Mouse (Mus musculus): ENCODE data around the gene Catip. TPM values are rescaled to one million over a fixed set of nuclear protein-coding genes. Genes with fewer than 3 reads are reported as not detected.

Catip gene
- polyA plus RNA-seq, 1 experiment from 2014 or later: 0.33 TPM

DNA sequence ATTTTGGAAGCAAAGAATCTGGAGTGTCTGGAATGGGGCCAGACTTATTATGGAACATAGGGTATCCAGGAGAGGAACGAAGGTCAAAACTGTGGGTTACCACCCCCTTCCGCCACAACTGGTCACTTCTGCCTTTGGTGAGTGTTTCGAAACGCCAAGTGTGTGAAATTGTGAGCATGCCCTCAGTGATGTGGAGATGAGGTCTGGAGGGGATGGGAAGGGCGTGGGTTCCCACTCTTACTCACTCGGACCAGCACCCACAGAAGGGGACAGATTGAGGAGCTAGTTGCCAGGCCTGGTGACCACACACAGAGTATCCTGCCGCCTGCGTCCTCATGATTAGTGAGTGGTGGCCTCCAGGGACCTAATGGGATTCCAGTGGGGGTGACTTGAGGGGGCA, 13.1 kb downstream of the Catip start, which contains the start of gene Slc11a1:
Gene Slc11a1 (plus strand): TSS at position 216 of the 400 bp plus-strand sequence.
- no peak for ATAC-seq
- TF ChIP-seq CTCF (IDR thresholded peaks at IDR 0.05; ENCODE audit: low read depth): no peak
- H3K9me3 ChIP-seq (ENCODE audit: control insufficient read depth): no peaks in the 10 kb centered on the region
- H3K9ac ChIP-seq (ENCODE audit: low read depth, low read length): no peak within 1 kb of the TSS
- H3K27me3 ChIP-seq (replicated peaks; ENCODE audit: control insufficient read depth, insufficient read depth, low read length): no peaks in the 10 kb centered on the region
- whole genome bisulfite sequencing: 80% methylated on average over 8 of the region's 8 CpGs
- H3K4me1 ChIP-seq (replicated peaks; ENCODE audit: control insufficient read depth, insufficient read depth, low read length): no peaks in the 10 kb centered on the region
- H3K4me2 ChIP-seq (replicated peaks; ENCODE audit: low read depth): no peak within 1 kb of the TSS
- no peak within 1 kb of the TSS for H3K27ac ChIP-seq (ENCODE audit: low read depth, low read length)
- no peaks in the 10 kb centered on the region for H3K36me3 ChIP-seq (ENCODE audit: control insufficient read depth, insufficient read depth)
- no peak within 1 kb of the TSS for H3K4me3 ChIP-seq (ENCODE audit: low read depth, low read length)

DNA sequence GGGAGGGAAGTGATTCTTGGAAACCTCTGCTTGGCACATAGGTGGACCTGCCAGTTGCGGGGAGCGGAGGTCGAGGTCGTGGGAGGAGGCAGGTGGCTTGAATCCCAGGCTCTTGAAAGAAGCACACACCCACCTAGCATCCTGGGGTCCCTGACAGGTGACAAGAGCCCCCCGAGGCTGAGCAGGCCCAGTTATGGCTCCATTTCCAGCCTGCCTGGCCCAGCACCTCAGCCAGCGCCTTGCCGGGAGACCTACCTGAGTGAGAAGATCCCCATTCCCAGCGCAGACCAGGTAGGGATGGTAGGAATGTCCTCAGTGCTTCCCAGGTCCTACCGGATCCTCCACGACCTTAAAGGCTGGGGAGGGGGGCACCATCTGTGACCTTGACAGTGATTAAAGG, 13.7 kb downstream of the Catip start:
- 75% methylated on average over 10 of the region's 10 CpGs for WGBS
- Histone ChIP-seq H3K4me3 (ENCODE audit: low read depth, low read length) (no peak overlapping the region), H3K27ac (ENCODE audit: low read depth, low read length) (no peak overlapping the region), H3K9ac (ENCODE audit: low read depth, low read length) (no peak overlapping the region), H3K9me3 (ENCODE audit: control insufficient read depth) (no peaks in the 10 kb centered on the region), H3K27me3 (replicated peaks; ENCODE audit: control insufficient read depth, insufficient read depth, low read length) (no peaks in the 10 kb centered on the region), H3K4me2 (replicated peaks; ENCODE audit: low read depth) (no peak overlapping the region), H3K4me1 (replicated peaks; ENCODE audit: control insufficient read depth, insufficient read depth, low read length) (no peaks in the 10 kb centered on the region), H3K36me3 (ENCODE audit: control insufficient read depth, insufficient read depth) (no peaks in the 10 kb centered on the region)
- no peak for ATAC-seq
- TF ChIP-seq CTCF (IDR thresholded peaks at IDR 0.05; ENCODE audit: low read depth): no peak

DNA sequence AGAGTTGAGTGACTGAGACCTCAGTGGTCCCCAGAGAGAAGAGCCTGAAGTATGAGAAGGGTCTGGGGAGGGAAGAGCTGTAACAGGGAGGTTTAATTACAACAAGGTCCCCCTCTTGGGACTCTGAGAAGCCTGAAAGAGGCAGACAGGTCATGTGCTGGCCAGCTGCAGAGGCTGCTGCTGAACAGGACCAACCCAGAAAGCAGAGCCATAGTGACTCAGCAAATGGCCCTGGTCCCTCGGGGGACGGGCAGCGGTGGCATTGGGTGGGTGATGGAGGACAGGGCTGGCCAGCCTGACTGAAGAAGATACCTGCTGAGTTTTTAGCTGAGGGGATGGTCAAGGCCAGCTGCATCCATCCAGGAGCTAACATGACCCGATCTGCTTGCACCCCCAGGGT, 14.5 kb downstream of the Catip start:
- Histone ChIP-seq H3K9me3 (ENCODE audit: control insufficient read depth) (no peaks in the 10 kb centered on the region), H3K27me3 (replicated peaks; ENCODE audit: control insufficient read depth, insufficient read depth, low read length) (no peaks in the 10 kb centered on the region), H3K9ac (ENCODE audit: low read depth, low read length) (no peak overlapping the region), H3K27ac (ENCODE audit: low read depth, low read length) (no peak overlapping the region), H3K36me3 (ENCODE audit: control insufficient read depth, insufficient read depth) (no peaks in the 10 kb centered on the region), H3K4me1 (replicated peaks; ENCODE audit: control insufficient read depth, insufficient read depth, low read length) (no peaks in the 10 kb centered on the region), H3K4me2 (replicated peaks; ENCODE audit: low read depth) (no peak overlapping the region), H3K4me3 (ENCODE audit: low read depth, low read length) (no peak overlapping the region)
- WGBS: 79% methylated on average over 4 of the region's 4 CpGs
- no peak for TF ChIP-seq CTCF (IDR thresholded peaks at IDR 0.05; ENCODE audit: low read depth)
- ATAC-seq: no peak

DNA sequence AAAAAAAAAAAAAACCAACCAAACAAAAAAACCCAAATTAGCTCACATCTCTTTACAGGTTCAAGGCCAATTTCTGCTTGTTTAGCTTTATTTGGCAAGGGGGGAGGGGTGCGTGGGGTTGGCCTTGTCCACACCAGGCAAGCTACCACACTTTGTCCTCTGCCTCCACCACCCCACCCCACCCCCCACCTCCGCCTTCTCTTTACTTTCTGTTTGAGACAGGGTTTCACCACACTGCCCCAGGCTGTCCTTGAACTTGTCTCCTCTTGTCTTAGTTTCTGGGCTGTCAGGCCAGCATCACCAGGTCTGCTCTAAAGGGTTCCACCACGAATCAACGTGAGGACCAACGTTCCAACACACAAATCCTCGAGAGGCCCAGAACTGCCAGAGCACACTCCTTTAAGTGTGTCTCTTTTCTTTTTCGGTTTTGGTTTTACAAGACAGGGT, 17.2 kb downstream of the Catip start:
- no peak for TF ChIP-seq CTCF (IDR thresholded peaks at IDR 0.05; ENCODE audit: low read depth)
- Histone ChIP-seq H3K27me3 (replicated peaks; ENCODE audit: control insufficient read depth, insufficient read depth, low read length) (no peaks in the 10 kb centered on the region), H3K36me3 (ENCODE audit: control insufficient read depth, insufficient read depth) (no peaks in the 10 kb centered on the region), H3K27ac (ENCODE audit: low read depth, low read length) (no peak overlapping the region), H3K4me3 (ENCODE audit: low read depth, low read length) (no peak overlapping the region), H3K9ac (ENCODE audit: low read depth, low read length) (no peak overlapping the region), H3K9me3 (ENCODE audit: control insufficient read depth) (no peaks in the 10 kb centered on the region), H3K4me1 (replicated peaks; ENCODE audit: control insufficient read depth, insufficient read depth, low read length) (no peaks in the 10 kb centered on the region), H3K4me2 (replicated peaks; ENCODE audit: low read depth) (no peak overlapping the region)
- no peak for ATAC-seq
- WGBS: 76% methylated on average over 7 of the region's 7 CpGs

DNA sequence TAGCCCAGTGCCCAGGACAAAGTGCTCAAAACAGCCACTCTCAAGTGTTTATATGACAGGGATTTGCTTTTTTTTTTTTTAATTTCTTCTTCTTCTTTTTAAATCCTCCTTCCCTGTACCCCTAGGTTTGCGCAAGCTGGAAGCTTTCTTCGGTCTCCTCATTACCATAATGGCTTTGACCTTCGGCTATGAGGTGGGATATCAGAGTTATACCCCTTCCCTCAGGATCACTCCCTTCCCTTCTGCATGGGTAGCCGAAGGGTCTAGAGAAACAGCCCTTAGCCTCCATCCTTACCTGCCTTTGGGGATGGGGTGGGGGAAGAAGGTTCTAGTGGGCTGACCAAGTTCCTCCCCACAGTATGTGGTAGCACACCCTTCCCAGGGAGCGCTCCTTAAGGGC, 18.6 kb downstream of the Catip start:
- Histone ChIP-seq H3K27ac (ENCODE audit: low read depth, low read length) (no peak overlapping the region), H3K4me2 (replicated peaks; ENCODE audit: low read depth) (no peak overlapping the region), H3K36me3 (ENCODE audit: control insufficient read depth, insufficient read depth) (no peaks in the 10 kb centered on the region; the same call in 1 of the 2 replicates), H3K9ac (ENCODE audit: low read depth, low read length) (no peak overlapping the region), H3K27me3 (replicated peaks; ENCODE audit: control insufficient read depth, insufficient read depth, low read length) (no peaks in the 10 kb centered on the region), H3K4me1 (replicated peaks; ENCODE audit: control insufficient read depth, insufficient read depth, low read length) (no peaks in the 10 kb centered on the region), H3K9me3 (ENCODE audit: control insufficient read depth) (no peaks in the 10 kb centered on the region), H3K4me3 (ENCODE audit: low read depth, low read length) (no peak overlapping the region)
- 82% methylated on average over 5 of the region's 5 CpGs for WGBS
- no peak for TF ChIP-seq CTCF (IDR thresholded peaks at IDR 0.05; ENCODE audit: low read depth)
- ATAC-seq: no peak

DNA sequence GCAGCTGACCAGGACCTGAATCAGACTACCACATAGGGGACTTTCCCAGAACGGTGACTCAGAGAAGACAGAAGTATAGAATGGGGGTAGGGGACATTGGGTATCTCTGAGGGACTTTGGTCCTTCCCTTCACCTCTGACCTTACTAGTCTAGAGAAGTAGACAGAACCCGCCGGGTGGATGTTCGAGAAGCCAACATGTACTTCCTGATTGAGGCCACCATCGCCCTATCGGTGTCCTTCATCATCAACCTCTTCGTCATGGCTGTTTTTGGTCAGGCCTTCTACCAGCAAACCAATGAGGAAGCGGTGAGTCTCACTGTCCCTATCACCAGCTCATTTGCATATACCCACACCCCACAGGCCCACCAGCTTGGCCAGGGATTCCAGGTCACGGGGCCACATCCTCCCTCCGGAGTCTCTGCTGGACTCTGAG, 19.7 kb downstream of the Catip start:
- Histone ChIP-seq H3K36me3 (ENCODE audit: control insufficient read depth, insufficient read depth) (no peaks in the 10 kb centered on the region; the same call in 1 of the 2 replicates), H3K9me3 (ENCODE audit: control insufficient read depth) (no peaks in the 10 kb centered on the region), H3K9ac (ENCODE audit: low read depth, low read length) (no peak overlapping the region), H3K4me1 (replicated peaks; ENCODE audit: control insufficient read depth, insufficient read depth, low read length) (no peaks in the 10 kb centered on the region), H3K4me2 (replicated peaks; ENCODE audit: low read depth) (no peak overlapping the region), H3K27me3 (replicated peaks; ENCODE audit: control insufficient read depth, insufficient read depth, low read length) (no peaks in the 10 kb centered on the region), H3K4me3 (ENCODE audit: low read depth, low read length) (no peak overlapping the region), H3K27ac (ENCODE audit: low read depth, low read length) (no peak overlapping the region)
- TF ChIP-seq CTCF (IDR thresholded peaks at IDR 0.05; ENCODE audit: low read depth): no peak
- whole genome bisulfite sequencing: 80% methylated on average over 10 of the region's 10 CpGs
- ATAC-seq: no peak

DNA sequence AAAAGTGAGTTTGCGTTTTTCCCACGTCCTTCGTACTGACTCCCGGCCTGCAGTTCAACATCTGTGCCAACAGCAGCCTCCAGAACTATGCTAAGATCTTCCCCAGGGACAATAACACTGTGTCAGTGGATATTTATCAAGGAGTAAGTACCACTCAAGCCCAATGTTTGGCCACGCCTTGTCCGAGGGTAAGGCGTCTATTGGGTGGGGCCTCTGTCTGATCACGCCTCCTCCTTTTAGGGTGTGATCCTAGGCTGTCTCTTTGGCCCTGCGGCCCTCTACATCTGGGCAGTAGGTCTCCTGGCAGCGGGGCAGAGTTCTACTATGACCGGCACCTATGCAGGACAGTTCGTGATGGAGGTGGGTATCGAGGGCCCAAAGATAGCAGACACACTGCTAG, 21.5 kb downstream of the Catip start:
- WGBS: 63% methylated on average over 13 of the region's 13 CpGs
- Histone ChIP-seq H3K27me3 (replicated peaks; ENCODE audit: control insufficient read depth, insufficient read depth, low read length) (no peaks in the 10 kb centered on the region), H3K36me3 (ENCODE audit: control insufficient read depth, insufficient read depth) (no peaks in the 10 kb centered on the region; the same call in 1 of the 2 replicates), H3K9ac (ENCODE audit: low read depth, low read length) (no peak overlapping the region), H3K4me3 (ENCODE audit: low read depth, low read length) (no peak overlapping the region), H3K4me1 (replicated peaks; ENCODE audit: control insufficient read depth, insufficient read depth, low read length) (no peaks in the 10 kb centered on the region), H3K4me2 (replicated peaks; ENCODE audit: low read depth) (no peak overlapping the region), H3K9me3 (ENCODE audit: control insufficient read depth) (no peaks in the 10 kb centered on the region), H3K27ac (ENCODE audit: low read depth, low read length) (no peak overlapping the region)
- ATAC-seq: no peak
- TF ChIP-seq CTCF (IDR thresholded peaks at IDR 0.05; ENCODE audit: low read depth): no peak

Measured in intestine, postnatal 0 days (tissue).